Mouse (Mus musculus) c-Kit-negative CD71-positive TER-119-positive erythroid progenitor cells, embryonic 14.5 days (primary cell): ENCODE data around the gene Trim54.

ENCODE experiments used
- DNase-seq: peaks from one replicate; pipeline ENCODE4 v3.0.0-alpha.2; 2013; ENCODE audit warnings: low read depth, low spot score

The Trim54 gene

DNA sequence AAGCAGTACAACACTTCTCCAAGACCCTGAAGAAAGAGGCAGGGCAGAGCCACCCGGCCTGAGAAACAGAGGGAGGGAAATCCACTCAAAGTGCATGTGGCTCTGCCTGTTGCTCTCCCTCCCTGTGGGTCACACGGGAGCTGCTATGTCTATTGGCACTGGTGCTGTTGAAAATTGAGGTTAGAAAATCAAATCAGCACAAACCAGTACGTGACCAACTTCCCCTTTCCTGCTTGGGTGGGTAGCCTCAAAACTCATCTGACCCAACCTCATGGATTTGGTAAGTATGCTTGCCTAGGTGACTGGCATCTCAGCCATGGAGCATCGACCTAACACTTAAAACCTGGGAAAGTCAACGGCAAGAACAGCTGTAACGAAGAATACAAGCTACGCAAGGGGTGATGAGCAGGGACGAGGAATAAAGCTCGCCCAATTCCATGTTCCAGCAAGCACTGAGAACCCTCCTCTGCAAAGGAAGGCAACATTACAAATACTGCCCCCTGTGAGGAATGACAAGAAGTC lies 10.6 kb upstream of the Trim54 start, which contains the start of gene Dnajc5g:
Dnajc5g (plus strand) TSS at position 472 of the 522 bp plus-strand sequence.
- no peak for DNase-seq

DNA sequence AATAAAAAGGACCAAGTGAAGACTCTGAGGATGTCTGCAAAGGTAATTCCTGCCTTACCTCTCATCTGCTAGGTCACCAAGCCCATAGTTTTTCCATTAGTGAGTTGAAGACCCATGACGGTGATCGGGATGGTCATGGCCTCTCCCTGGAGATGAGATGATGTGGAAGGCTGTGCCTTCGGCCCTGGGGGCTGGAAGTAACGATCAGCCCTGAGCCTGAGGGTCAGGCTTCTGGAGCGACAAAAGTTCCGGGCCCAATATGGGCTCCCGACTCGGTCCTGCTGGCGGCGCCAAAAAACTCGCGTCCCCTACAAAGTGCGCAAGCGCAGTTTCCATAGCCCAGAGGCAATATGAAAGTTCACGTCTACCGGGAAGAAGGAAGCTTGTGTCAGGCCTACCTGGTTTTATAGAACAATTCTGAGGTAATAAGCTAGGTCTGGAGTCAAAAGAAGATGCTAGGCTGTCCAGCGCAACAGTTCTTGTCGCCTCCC lies 8.5 kb upstream of the Trim54 start, which contains the start of gene Slc30a3:
Slc30a3 (minus strand) TSS at position 238 of the 491 bp plus-strand sequence.
- DNase-seq = no peak

DNA sequence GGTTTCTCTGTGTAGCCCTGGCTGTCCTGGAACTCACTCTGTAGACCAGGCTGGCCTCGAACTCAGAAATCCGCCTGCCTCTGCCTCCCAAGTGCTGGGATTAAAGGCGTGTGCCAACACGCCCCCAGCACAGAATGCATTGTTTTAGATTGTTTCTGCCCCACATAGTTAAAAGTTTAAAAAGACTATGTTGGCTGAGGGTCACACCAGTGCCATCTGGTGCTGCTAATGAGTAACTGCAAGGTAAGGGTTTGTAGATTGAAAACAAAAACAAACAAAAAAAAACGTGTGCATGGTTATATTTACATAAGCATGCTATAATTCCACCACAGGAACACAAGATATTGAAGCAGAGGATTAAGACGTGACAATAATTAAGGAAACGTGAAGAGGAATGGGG lies 5.7 kb upstream of the Trim54 start:
- no peak for DNase-seq

DNA sequence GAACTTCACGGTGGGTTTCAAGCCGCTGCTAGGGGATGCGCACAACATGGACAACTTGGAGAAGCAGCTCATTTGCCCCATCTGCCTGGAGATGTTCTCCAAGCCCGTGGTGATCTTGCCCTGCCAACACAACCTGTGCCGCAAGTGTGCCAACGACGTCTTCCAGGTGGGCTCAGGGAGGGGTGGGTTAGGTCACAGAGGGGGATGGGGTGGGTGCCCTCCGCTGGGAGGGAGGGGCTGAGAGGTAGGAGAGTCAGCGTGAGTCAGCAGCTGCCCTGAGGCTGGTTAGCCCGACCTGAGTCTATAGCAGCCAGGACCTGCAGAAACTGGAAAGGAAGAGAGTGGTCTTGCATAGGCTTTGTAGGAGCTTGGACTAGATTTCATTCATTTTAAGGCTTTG lies 400 bp downstream of the Trim54 start:
- DNase-seq = no peak

DNA sequence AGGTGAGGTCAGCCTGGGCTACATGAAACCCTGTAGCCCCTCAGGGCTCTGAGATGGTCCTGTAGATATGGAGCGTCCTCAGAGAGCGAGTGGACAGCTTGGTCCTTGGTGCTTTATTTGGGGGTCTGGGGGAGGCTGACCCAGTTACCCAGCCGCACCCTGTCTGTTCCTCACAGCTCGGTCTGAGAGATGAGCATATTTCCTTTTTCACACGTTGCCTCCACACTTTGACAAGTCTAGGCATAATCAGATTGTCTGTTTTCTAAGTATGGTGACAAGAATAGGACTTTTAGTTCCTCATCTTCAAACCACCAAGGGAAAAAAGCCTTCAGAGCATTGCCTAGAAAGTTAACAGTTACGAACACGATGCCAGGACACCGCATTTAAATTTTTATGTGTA lies 4.6 kb downstream of the Trim54 start:
- DNase-seq = no peak

DNA sequence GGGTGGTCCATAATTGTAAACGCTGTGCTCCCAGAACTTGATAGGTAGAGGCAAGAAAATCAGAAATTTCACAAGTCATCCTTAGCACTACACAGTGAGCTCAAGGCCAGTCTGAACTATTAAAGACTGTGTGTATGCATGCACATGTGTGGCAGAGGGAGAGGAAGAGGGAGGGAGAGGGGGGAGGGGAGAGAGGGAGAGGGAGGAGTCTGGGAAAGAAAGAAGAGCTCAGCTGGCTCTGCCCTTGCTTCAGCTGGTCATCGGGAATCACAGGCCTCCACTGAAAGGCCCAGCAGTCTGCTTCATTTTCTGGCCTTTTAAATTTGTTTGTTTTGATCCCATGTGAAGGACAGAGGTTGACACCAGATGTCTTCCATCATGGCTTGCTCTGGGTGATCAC lies 7.0 kb downstream of the Trim54 start:
- DNase-seq = no peak

DNA sequence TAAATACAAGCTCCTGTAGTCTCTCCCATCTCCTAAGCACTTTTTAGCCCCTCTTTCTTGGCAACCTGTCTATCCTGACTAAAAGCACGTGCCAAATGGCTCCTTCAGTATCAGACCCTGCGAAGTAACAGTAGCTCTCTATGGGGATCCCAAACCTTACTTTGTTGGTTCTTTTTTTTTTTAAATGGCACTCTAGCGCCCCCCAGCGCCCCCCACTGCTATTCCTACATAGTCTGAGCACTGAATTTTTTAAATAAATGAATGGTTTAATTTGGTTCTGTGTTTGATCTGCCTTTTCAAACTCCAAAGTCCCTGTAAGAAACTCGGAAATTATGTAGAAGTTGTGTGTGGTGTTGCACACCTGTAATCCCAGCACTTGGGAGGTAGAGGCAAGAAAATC lies 9.5 kb downstream of the Trim54 start:
- no peak for DNase-seq

DNA sequence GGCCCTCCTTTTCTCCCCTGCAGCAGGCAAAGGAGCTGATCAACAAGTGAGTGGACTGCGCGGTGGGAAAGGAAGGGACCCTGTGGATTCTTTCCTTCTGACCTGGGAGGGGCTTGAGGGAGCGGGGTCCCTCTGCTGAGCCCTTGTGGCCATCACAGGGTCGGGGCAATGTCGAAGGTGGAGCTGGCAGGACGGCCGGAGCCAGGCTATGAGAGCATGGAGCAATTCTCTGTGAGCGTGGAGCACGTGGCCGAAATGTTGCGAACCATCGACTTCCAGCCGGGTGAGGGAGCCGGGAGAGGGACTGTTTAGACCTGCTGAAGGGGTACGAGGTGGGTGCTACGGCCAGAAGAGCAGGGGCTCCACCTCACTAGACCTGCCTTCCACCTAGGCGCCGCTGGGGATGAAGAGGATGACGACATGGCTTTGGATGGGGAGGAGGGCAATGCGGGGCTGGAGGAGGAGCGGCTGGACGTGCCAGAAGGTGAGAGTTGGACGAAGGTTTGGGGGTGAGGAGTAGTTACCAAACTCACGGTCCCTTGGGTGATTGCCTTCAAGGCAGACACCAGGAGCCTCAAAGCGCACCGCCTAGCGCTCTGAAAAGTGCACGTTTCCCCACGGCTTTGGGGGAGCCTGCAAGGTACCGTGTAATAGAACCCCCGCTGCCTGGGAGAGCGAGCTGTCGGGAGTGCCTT lies 20.4 kb downstream of the Trim54 start:
- DNase-seq = no peak

DNA sequence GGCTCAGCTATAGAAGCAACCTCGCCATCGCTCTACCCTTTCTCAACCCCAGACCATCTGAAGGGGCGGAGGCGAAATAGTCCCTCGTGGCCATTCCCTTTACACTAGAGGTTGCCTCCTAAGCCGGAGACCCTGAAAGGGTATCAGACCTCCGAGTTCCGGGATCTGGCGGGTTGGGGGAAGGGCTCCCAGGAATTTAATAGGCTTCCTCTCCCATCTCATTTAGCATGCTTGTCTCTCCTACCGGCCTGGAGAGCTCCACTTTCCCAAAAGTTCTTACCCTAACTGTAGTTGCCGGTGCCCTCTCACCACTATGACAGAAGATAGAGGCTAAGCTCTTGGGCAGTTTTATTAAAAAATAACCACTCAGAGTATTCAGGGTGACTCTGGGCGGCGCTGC lies 21.1 kb downstream of the Trim54 start:
- DNase-seq = no peak

DNA sequence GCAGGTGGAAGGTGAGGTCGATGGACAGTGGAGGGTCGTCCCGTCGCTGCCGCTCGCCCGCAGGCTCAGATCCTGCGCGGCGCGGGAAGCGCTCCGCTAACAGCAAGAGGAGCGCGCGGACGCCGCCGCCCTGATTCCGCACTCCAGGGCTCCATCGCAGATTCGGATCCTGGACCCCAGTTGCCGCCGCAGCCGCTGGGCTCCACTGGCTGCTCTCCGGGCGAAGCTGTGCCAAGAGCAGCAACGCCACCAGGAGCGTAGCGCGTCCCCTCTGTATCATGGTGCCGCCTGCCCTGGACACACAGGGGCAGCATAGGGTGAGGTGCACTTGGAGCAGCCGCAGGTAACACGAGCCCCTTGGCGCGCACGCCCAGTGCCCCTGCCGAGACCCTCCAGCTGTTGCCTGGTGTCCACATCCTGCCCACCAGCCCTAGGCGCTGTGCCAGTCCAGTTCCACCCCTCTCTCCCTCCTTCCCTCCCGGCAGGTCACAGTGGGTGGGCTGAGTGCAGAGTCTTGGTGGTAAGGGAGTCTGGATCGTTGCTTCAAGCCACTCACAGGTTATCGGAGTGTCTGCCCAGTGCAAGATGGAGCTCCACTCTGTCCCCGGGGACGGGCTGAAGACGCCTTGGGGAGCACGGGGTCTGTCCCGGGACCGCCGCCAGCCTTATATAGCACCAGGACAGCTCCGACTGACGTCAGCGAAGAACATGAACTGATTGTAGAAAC lies 21.9 kb downstream of the Trim54 start, which contains the start of gene Ucn:
Ucn (minus strand) TSS at position 589 of the 727 bp plus-strand sequence.
- DNase-seq = no peak

DNA sequence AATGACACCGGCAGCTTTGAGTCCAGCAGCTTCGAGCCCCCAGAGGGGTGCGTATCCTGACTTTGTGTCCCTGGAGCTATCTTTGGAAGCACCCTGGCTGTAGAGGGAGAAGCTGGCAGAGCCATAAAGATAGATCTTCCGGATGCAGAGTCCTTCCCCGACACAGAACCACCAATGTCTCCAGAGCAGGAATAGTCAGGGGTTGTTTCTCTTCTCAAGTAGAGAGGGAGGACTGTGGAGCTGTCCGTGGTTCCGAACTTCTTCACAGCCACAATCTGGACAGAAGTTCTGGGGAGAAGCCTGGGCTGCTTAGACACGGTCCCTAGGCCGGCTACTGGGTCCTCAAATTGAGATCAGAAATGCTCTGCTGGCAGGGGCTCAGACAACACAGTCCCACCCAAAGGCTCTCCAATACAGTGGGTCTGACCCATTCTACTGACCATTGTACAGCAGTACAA lies 22.5 kb downstream of the Trim54 start:
- no peak for DNase-seq

DNA sequence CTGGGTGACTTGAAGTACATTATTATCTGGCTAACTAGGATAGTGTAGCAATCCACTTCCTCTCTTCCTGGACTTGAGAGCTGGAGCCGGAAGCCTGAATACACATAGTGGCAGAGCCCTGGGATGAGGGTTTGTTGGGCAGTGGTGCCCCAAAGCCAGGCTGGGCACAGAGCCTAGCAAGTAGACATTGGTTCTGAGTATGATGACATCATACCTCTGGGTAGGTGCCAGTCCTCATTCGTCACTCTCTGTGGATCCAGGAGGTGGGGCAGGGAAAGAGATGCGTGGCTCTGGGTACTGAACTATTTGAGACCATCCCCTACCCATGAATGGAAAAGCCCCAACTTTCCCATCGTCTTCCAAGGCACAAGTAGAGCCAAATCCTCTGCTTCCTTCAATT lies 33.3 kb downstream of the Trim54 start:
- no peak for DNase-seq

DNA sequence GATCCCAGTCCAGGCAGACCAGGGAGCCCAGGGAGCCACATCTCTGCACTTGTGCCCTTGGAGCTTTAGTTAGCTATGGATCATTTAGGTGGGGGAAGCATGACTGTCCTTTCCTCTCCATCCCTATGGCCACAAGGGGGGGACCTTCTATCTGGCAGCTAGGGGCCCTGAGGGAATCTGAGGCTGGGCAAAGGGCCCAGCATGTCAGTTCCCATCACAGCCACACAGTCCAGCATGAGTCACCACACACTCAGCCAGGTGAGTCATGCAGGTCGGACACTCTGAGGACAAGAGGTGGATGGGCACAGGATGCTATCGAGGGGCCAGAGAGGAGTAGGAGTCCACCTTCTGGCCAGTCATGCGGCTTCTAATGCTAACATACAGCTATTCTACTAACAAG lies 35.2 kb downstream of the Trim54 start:
- DNase-seq = no peak

DNA sequence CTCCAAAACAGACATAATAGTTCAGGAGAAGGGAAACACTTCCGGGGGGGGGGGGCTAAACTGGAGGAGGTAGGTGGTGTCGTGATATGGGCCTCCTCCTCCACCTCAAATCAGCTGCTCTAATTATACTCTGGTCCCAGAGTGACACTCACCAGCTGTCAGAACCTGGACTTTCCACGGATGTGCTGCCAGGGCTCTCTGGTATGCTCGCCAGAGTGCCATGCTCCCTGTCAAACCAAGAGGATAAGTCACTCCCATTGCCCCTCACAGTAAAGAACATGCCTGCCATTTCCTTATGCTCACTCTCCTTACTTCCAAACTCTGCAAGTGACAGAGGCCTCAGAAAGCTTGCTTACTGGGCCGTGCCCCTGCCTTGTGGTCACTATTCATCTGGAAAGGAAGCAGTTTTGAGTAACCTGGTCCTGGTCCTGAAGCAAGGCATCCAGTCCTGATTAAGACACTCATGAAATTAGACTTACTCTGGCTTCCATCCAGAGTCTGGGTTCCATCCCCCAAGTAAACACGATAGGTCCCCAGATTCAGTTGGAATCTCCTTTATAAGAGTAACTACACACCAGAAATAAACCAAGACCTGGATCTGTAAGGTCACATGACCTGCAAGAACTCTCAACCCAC lies 37.1 kb downstream of the Trim54 start:
- DNase-seq = no peak

DNA sequence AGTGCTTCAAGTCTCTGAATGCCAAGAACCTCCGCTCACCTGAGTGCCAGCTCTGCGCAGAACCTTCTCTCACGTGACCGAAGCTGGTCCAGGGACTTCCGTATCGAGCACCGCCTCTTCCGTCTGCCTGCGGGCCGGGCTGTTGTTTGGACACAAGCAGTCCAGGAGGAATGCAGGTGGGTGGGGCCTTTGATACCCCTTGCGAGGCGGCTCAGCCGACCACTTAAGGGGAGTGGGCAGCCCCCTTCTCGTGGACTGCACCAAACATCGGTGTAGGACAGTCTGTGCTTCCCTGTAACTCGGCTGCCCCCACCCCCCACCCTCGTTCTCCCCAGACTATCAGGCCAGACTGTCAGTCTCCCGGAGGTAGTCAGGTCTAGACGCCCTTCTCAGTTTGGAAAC lies 37.6 kb downstream of the Trim54 start, which contains the start of gene Mpv17:
Mpv17 (minus strand) TSS at position 100 of the 402 bp plus-strand sequence.
- peak; percentile 53 for DNase-seq

DNA sequence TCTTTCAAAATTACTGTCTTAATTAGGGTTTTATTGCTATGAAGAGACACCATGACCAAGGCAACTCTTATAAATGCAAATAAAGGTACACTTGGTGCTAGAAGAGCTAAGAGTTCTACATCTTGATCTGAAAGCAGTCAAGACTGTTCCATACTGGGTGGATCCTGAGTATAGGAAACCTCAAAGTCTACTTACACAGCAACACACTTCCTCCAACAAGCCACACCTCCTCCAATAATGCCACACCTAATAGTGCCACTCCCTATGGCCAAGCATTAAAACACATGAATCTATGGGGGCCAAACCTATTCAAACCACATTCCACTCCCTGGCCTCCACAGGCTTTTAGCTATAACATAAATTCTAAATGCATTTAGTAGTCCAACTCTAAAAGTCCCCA lies 46.0 kb downstream of the Trim54 start:
- DNase-seq = no peak

DNA sequence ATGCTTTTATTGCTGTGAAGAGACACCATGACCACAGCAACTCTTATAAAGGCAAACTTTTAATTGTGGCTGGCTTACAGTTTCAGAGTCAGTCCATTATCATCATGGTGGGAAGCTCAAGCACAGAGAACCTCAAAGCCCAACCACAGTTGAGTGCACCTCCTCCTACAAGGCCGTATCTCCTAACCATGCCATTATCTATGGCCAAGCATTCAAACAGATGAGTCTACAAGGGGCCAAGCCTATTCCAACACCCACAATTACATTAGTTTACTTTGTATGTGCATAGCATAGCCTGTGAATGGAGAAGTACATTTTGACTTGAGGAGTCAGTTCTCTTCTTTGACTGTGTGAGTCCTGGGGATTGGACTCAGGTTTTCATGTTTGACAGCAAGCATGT lies 48.4 kb downstream of the Trim54 start:
- DNase-seq = no peak

DNA sequence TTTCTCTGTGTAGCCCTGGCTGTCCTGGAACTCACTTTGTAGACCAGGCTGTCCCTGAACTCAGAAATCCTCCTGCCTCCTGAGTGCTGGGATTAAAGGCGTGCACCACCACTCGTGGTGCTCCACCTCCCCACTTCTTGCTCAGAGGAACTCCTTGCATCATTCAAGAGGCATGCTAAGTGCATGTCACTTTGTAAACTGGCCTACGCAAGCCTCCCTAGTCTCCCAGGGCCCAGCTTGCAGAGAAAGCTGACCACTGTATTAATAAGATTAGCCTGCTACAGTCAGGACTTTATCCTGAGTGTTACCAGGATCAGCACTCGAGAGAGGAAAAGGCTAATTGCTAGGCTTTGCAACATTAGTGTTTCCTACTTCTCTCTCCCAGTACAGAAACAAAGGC lies 52.1 kb downstream of the Trim54 start:
- DNase-seq = no peak

DNA sequence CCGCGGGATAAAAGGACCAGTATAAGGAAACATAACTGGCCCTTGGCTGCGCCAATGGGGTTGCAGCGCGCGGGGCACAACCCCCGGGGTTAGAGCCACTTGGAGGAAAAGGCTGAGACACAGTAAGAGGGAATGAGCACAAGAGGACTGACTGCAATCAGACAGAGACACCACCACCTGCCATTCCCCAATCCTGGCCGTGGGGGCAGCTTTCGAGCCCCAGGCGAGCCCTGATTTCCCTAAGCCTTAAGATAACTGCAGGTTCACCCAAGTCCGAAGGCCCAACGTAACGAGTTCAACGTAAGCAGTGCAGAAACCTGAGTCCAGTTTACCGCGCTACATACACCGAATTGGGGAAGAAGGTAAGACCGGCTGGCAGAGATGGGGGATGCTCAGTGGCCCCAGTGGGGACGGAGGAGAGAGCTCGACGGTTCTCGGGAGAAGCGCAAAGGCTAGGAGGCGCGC lies 62.8 kb downstream of the Trim54 start:
- peak; percentile 28 for DNase-seq

DNA sequence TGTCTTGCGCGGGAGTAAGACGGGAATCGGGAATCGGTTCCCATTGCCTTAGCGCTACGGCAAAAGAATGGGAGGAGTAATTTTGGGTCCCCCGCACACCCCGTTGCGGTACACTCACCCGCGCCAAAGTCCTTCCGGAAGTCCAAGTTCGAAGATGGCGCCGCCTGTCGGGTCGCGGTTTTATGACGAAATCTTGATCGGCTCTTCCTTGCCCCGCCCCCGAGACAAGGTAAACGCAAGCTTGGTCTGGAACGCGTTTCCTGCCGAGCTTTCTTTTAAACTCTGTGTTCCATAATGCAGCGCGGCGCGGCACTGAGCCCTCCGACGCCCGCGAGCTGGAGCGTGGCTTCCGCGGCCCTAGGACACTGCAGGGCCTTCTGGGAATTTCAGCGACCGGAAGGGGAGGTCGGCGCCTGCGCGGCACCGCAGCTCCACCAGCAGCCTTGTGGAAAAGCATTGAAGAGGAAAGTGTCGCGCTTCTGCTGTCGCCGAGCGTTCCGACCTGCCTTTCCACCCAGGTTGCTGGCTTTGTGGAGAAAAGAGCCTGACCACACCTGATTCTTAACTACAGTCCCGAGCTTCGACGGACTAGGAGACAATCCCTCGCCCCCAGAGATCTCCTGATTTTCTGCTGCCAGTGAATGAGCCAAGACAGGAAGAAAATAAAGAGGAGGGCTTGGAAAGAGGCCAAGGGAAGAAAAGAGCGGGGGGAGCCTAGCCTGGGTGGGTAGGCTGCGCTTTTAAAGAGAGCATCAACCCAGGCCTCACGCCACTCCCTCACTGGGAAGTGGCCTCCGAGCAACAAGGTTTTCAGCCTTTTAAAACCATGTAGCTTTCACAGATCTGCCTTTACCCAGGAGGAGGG lies 63.5 kb downstream of the Trim54 start, which contains the start of the genes Gm29609 and Gtf3c2:
Gm29609 (minus strand) TSS at position 146 of the 865 bp plus-strand sequence.
Gtf3c2 (minus strand) TSS at position 379 of the 865 bp plus-strand sequence.
- DNase-seq = peak; percentile 90
